Mouse (Mus musculus): ENCODE data around the gene Gbp5. TPM values are rescaled to one million over a fixed set of nuclear protein-coding genes. Genes with fewer than 3 reads are reported as not detected.

Gbp5 gene
- polyA plus RNA-seq, 1 experiment from 2014 or later = 0.13 TPM

- Histone ChIP-seq H3K27ac (ENCODE audit: low read length) (no peak overlapping the region), H3K27me3 (ENCODE audit: control insufficient read depth, insufficient read depth, low read depth, low read length) (no peaks in the 10 kb centered on the region), H3K36me3 (ENCODE audit: control insufficient read depth, insufficient read depth) (no peaks in the 10 kb centered on the region), H3K9ac (ENCODE audit: low read depth, low read length) (no peak overlapping the region), H3K4me2 (ENCODE audit: low read depth, low read length) (no peak overlapping the region), H3K4me1 (ENCODE audit: control insufficient read depth, low read depth, low read length) (no peaks in the 10 kb centered on the region; the same call in 1 of the 2 replicates), H3K4me3 (ENCODE audit: low read depth, low read length) (no peak overlapping the region), H3K9me3 (replicated peaks; ENCODE audit: control insufficient read depth, low read length) (no peaks in the 10 kb centered on the region)
- ATAC-seq (ENCODE audit: low read depth) = peak; percentile 41; the same call in 1 of the 2 replicates
- 51% methylated on average over 1 of the region's 1 CpGs for WGBS (ENCODE audit: insufficient replicate concordance)
Measured at GRCm38 (mm10) chr3:142490465-142490864, 3.3 kb upstream of the Gbp5 start.

DNA sequence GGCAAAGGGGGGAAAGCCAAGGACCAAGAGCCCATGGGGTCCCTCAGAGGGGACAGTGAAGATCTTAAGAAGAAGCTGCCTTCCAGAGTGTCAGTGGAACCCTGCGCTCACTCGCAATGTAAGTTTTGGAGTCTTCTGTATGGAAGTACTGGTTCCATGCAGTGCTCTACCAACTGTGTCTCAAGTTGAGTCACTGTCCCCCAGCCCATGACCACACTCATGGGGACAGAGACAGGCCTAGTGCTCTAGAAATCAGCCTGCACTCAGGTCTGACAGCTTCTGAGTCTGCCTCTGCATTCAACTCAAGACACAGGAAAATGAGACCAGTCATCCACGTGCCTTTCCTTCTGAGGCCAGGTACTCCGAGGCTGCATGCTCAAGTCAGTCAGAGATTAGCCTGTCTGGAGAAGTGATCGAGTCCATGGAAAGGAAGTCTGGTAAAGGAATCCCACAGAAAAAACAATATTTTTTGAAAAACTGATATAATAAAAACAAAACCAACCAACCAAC, 1.4 kb downstream of the Gbp5 start:
- Histone ChIP-seq H3K27me3 (ENCODE audit: control insufficient read depth, insufficient read depth, low read depth, low read length) (no peaks in the 10 kb centered on the region), H3K9ac (ENCODE audit: low read depth, low read length) (no peak overlapping the region), H3K9me3 (replicated peaks; ENCODE audit: control insufficient read depth, low read length) (no peaks in the 10 kb centered on the region), H3K27ac (ENCODE audit: low read length) (no peak overlapping the region), H3K4me1 (ENCODE audit: control insufficient read depth, low read depth, low read length) (no peaks in the 10 kb centered on the region; the same call in 1 of the 2 replicates), H3K36me3 (ENCODE audit: control insufficient read depth, insufficient read depth) (no peaks in the 10 kb centered on the region), H3K4me3 (ENCODE audit: low read depth, low read length) (no peak overlapping the region), H3K4me2 (ENCODE audit: low read depth, low read length) (no peak overlapping the region)
- ATAC-seq (ENCODE audit: low read depth) = no peak
- 73% methylated on average over 5 of the region's 5 CpGs for WGBS (ENCODE audit: insufficient replicate concordance)

DNA sequence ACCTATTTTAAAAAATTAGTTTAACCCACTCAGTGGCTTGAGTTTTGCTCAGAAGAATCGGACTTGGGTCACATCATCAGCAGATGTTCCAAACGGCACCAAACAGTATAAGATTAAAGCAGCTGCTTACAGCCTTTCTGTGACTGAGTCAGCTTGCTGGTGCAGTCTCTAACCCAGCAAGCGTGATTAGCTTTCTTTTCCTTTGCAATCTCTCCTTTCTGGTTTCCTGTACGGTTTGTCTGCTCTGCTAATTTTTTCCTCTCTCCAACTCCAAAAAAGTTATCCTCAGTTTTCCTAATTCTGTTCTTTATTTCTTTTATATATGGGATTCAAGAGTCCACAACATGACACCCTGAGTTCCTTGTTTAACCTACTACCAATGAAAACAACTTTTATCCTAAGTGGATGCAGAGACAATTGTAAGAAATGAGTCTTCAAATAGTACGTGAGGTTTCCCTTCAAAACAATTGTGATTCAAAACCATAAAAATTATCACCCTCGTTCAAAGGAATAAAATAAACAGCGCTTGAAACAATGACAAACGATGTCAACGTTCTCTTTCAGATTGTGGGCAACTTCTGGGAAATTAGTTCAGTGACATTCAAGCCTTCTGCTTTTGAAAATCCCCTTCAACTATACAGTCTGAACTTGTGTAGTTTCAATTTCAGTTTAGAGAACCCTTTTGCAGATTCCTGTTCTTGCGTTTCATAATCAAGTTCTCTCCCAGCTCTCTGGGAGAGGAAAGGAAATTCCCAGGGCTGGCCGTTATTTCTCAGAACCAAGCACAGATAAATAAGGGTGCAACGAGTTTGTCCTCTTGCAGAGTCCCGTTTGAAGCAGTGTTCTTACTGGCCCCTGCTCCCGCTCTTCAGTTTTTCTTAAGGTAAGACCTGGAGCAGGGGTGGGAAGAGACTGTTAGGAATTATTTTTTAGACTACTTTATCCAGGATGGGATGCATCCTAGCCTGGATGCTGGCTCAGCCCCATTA, 2.6 kb downstream of the Gbp5 start:
- no peak overlapping the region for H3K9ac ChIP-seq (ENCODE audit: low read depth, low read length)
- WGBS (ENCODE audit: insufficient replicate concordance) = 20% methylated on average over 14 of the region's 14 CpGs
- H3K9me3 ChIP-seq (replicated peaks; ENCODE audit: control insufficient read depth, low read length) = no peaks in the 10 kb centered on the region
- peak overlapping the region; percentile 36 for H3K4me2 ChIP-seq (ENCODE audit: low read depth, low read length)
- no peaks in the 10 kb centered on the region for H3K27me3 ChIP-seq (ENCODE audit: control insufficient read depth, insufficient read depth, low read depth, low read length)
- H3K27ac ChIP-seq (ENCODE audit: low read length) = no peak overlapping the region
- H3K36me3 ChIP-seq (ENCODE audit: control insufficient read depth, insufficient read depth) = no peaks in the 10 kb centered on the region
- no peaks in the 10 kb centered on the region; the same call in 1 of the 2 replicates for H3K4me1 ChIP-seq (ENCODE audit: control insufficient read depth, low read depth, low read length)
- H3K4me3 ChIP-seq (ENCODE audit: low read depth, low read length) = peak overlapping the region; percentile 35
- ATAC-seq (ENCODE audit: low read depth) = no peak

GRCm38 (mm10) chr3:142497123-142497841, 3.5 kb downstream of the Gbp5 start:
- Histone ChIP-seq H3K27ac (ENCODE audit: low read length) (no peak overlapping the region), H3K27me3 (ENCODE audit: control insufficient read depth, insufficient read depth, low read depth, low read length) (no peaks in the 10 kb centered on the region), H3K9ac (ENCODE audit: low read depth, low read length) (no peak overlapping the region)

DNA sequence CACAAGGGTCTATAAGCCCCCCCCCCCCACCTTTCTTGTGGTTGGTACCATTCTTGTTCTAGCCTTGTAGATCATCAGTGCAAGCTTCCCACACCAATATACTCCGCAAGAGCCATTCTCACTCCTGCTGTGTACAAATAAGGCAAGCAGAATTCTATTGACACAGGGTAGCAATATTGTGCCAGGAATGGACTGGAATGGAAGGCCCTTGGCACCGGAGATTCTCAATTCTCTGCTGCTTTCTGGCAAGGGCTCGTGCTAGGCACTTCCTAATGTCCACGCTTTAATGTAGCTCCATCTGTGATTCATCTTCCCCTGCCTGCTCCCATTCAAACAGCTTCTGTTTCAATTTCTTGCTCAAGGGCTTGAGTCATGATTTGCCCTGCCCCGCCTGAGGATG, 5.2 kb downstream of the Gbp5 start:
- no peak for ATAC-seq (ENCODE audit: low read depth)

More at GRCm38 (mm10) chr3:142497123-142497841, 3.5 kb downstream of the Gbp5 start:
- H3K9me3 ChIP-seq (replicated peaks; ENCODE audit: control insufficient read depth, low read length) = no peaks in the 10 kb centered on the region
- WGBS (ENCODE audit: insufficient replicate concordance) = 40% methylated on average over 15 of the region's 15 CpGs
- H3K36me3 ChIP-seq (ENCODE audit: control insufficient read depth, insufficient read depth) = no peaks in the 10 kb centered on the region
- peak overlapping the region; percentile 35 for H3K4me3 ChIP-seq (ENCODE audit: low read depth, low read length)
- ATAC-seq (ENCODE audit: low read depth) = 0 out of 2 replicates have a peak, but pooled peaks have one; percentile 19
- peak overlapping the region; percentile 36 for H3K4me2 ChIP-seq (ENCODE audit: low read depth, low read length)
- no peaks in the 10 kb centered on the region; the same call in 1 of the 2 replicates for H3K4me1 ChIP-seq (ENCODE audit: control insufficient read depth, low read depth, low read length)

DNA sequence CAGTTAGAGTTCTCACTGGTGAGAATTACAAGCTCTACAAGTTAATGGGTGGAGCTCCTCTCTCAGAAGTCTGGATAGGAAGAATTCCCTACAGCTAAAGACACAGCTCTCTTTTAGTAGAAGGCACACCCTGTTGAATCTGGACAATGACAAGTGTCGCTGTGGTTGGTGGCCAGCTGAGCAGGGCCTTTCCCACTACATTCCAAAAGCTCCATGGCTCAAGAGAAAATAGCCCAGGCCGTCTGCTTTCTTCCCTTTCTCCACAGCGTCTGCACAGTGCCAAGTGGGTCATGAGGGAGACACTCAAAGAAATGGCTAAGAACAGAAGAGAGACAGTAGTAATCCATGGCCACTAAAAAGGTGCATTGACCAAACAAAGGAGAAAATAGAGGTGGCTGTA, 34.3 kb downstream of the Gbp5 start:
- Histone ChIP-seq H3K4me3 (ENCODE audit: low read depth, low read length) (no peak overlapping the region), H3K27ac (ENCODE audit: low read length) (no peak overlapping the region), H3K4me1 (ENCODE audit: control insufficient read depth, low read depth, low read length) (no peaks in the 10 kb centered on the region), H3K9ac (ENCODE audit: low read depth, low read length) (no peak overlapping the region), H3K4me2 (ENCODE audit: low read depth, low read length) (no peak overlapping the region), H3K27me3 (ENCODE audit: control insufficient read depth, insufficient read depth, low read depth, low read length) (no peaks in the 10 kb centered on the region), H3K9me3 (replicated peaks; ENCODE audit: control insufficient read depth, low read length) (no peaks in the 10 kb centered on the region), H3K36me3 (ENCODE audit: control insufficient read depth, insufficient read depth) (no peaks in the 10 kb centered on the region)
- ATAC-seq (ENCODE audit: low read depth) = no peak
- WGBS (ENCODE audit: insufficient replicate concordance) = 73% methylated on average over 3 of the region's 3 CpGs

More for the DNA sequence above, 5.2 kb downstream of the Gbp5 start:
- WGBS (ENCODE audit: insufficient replicate concordance) = 70% methylated on average over 5 of the region's 5 CpGs
- Histone ChIP-seq H3K27ac (ENCODE audit: low read length) (no peak overlapping the region), H3K4me2 (ENCODE audit: low read depth, low read length) (no peak overlapping the region), H3K4me3 (ENCODE audit: low read depth, low read length) (no peak overlapping the region), H3K4me1 (ENCODE audit: control insufficient read depth, low read depth, low read length) (no peaks in the 10 kb centered on the region; the same call in 1 of the 2 replicates), H3K27me3 (ENCODE audit: control insufficient read depth, insufficient read depth, low read depth, low read length) (no peaks in the 10 kb centered on the region), H3K9ac (ENCODE audit: low read depth, low read length) (no peak overlapping the region), H3K36me3 (ENCODE audit: control insufficient read depth, insufficient read depth) (no peaks in the 10 kb centered on the region), H3K9me3 (replicated peaks; ENCODE audit: control insufficient read depth, low read length) (no peaks in the 10 kb centered on the region)

DNA sequence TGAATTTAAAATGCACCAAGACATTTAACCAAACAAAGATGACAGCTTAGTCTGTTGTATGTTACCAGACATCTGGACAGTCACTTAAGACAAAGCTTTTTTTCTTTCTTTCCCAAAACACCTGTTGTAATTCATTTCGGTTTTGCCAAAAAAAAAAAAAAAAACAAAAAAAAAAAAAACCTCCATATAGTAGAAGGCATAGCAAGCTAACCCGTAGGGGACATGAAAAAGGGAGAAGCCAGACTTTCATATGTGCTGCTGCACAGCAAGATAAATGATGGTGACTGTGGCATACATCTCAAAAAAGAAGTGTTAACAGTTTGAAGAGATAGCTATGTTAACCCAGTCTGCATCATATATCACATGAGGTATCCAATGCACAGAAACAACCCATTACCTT, 35.8 kb downstream of the Gbp5 start:
- no peak for ATAC-seq (ENCODE audit: low read depth)
- WGBS (ENCODE audit: insufficient replicate concordance) = 20% methylated on average over 2 of the region's 2 CpGs
- 0 out of 2 replicates have a peak overlapping the region, but pooled peaks have one; percentile 58 for H3K9ac ChIP-seq (ENCODE audit: low read depth, low read length)
- peak overlapping the region; percentile 70 for H3K4me3 ChIP-seq (ENCODE audit: low read depth, low read length)
- H3K4me1 ChIP-seq (ENCODE audit: control insufficient read depth, low read depth, low read length) = no peaks in the 10 kb centered on the region
- H3K9me3 ChIP-seq (replicated peaks; ENCODE audit: control insufficient read depth, low read length) = no peaks in the 10 kb centered on the region
- peak overlapping the region; percentile 79 for H3K4me2 ChIP-seq (ENCODE audit: low read depth, low read length)
- no peaks in the 10 kb centered on the region for H3K27me3 ChIP-seq (ENCODE audit: control insufficient read depth, insufficient read depth, low read depth, low read length)
- no peaks in the 10 kb centered on the region for H3K36me3 ChIP-seq (ENCODE audit: control insufficient read depth, insufficient read depth)
- no peak overlapping the region for H3K27ac ChIP-seq (ENCODE audit: low read length)

- Histone ChIP-seq H3K9ac (ENCODE audit: low read depth, low read length) (peak within 1 kb of the TSS; percentile 58), H3K4me3 (ENCODE audit: low read depth, low read length) (peak within 1 kb of the TSS; percentile 70), H3K27me3 (ENCODE audit: control insufficient read depth, insufficient read depth, low read depth, low read length) (no peaks in the 10 kb centered on the region), H3K4me1 (ENCODE audit: control insufficient read depth, low read depth, low read length) (no peaks in the 10 kb centered on the region), H3K9me3 (replicated peaks; ENCODE audit: control insufficient read depth, low read length) (no peaks in the 10 kb centered on the region), H3K4me2 (ENCODE audit: low read depth, low read length) (peak within 1 kb of the TSS; percentile 79), H3K27ac (ENCODE audit: low read length) (no peak within 1 kb of the TSS), H3K36me3 (ENCODE audit: control insufficient read depth, insufficient read depth) (no peaks in the 10 kb centered on the region)
- peak; percentile 66 for ATAC-seq (ENCODE audit: low read depth)
- WGBS (ENCODE audit: insufficient replicate concordance) = under 1% methylated on average over 30 of the region's 30 CpGs
Measured at GRCm38 (mm10) chr3:142530087-142530953, 36.5 kb downstream of the Gbp5 start, which contains the start of gene Gbp7. TSS of gene Gbp7 (plus strand) at chr3:142530342.

Measured in liver, embryonic 16.5 days (tissue).